Mouse (Mus musculus) small intestine, adult 2 months (tissue): ENCODE measurements around the gene Xlr4c.
"Not testable (repeated sequence)": the region's sequence is repeated elsewhere in the genome, so short reads cannot be mapped to it uniquely, and the experiment has no call there.

Experiments used
- CTCF ChIP-seq: fragments of 200-500 bp; IDR thresholded peaks from 2 replicates; pipeline ENCODE4 v1.5.1; 2012; ENCODE audit warnings: low read depth, mild to moderate bottlenecking, control low read depth, inconsistent platforms, low read length, moderate library complexity, mixed read lengths; ENCODE audit not compliant: insufficient replicate concordance, insufficient read length; ENCODE audit errors: extremely low read depth
- POLR2A ChIP-seq: fragments of 200-500 bp; IDR thresholded peaks from 2 replicates; pipeline ENCODE4 v1.6.1; 2012; ENCODE audit warnings: low read depth, mild to moderate bottlenecking, control low read depth, inconsistent platforms, low read length, moderate library complexity

GRCm38 (mm10) chrX:73262428-73262827 lies 19.5 kb upstream of the Xlr4c start:
- not testable (repeated sequence) for TF ChIP-seq CTCF, POLR2A
